Mouse (Mus musculus): ENCODE data around the gene Tmem161b. TPM values are rescaled to one million over a fixed set of nuclear protein-coding genes. Genes with fewer than 3 reads are reported as not detected.

The Tmem161b gene
- polyA plus RNA-seq (2012; ENCODE audit: low replicate concordance) = 1.8 TPM in 1 of 2 replicates, not detected in the other

GRCm38 (mm10) chr13:84221820-84222681 is at the start of gene Tmem161b:
Gene Tmem161b, plus strand, starts transcription at chr13:84222296.

Measured in leukemia stem cell, adult 10-12 weeks (primary cell).